Mouse (Mus musculus) forebrain, postnatal 0 days (tissue): ENCODE results near the gene Gm47985. TPM values are rescaled to one million over a fixed set of nuclear protein-coding genes. Genes with fewer than 3 reads are reported as not detected.

Experiments used
- ATAC-seq: fragments of 200-750 bp; cut with Nextera tagmentation; 2 replicates; pipeline ENCODE4 v1.8.0; 2017; ENCODE audit warnings: mild to moderate bottlenecking, moderate library complexity
- DNase-seq: peaks from one replicate; pipeline ENCODE4 v3.0.0-alpha.2; 2015
- H3K27ac ChIP-seq: fragments of 300-500 bp; sonication (generic); 2 replicates; pipeline ENCODE4 v1.5.1; 2014; ENCODE audit warnings: low read depth, mild to moderate bottlenecking, antibody characterized with exemption, low read length, moderate library complexity, mixed read lengths
- H3K27me3 ChIP-seq: fragments of 300-500 bp; sonication (generic); 2 replicates; pipeline ENCODE4 v1.6.1; 2014; ENCODE audit warnings: mild to moderate bottlenecking, low read length, mixed read lengths; ENCODE audit not compliant: insufficient read depth
- H3K36me3 ChIP-seq: fragments of 300-500 bp; sonication (generic); 2 replicates; pipeline ENCODE4 v1.6.1; 2014; ENCODE audit warnings: mild to moderate bottlenecking, moderate library complexity; ENCODE audit not compliant: insufficient read depth
- H3K4me1 ChIP-seq: fragments of 300-500 bp; sonication (generic); 2 replicates; pipeline ENCODE4 v1.6.1; 2014; ENCODE audit warnings: antibody characterized with exemption; ENCODE audit not compliant: insufficient read depth
- H3K4me2 ChIP-seq: fragments of 300-500 bp; sonication (generic); 2 replicates; pipeline ENCODE4 v1.6.1; 2014; ENCODE audit warnings: low read depth, mild to moderate bottlenecking, moderate library complexity
- H3K4me3 ChIP-seq: fragments of 300-500 bp; sonication (generic); 2 replicates; pipeline ENCODE4 v1.5.1; 2014; ENCODE audit warnings: low read depth, low read length, mixed read lengths
- H3K9ac ChIP-seq: fragments of 300-500 bp; sonication (generic); 2 replicates; pipeline ENCODE4 v1.6.1; 2014; ENCODE audit warnings: mild to moderate bottlenecking
- H3K9me3 ChIP-seq: fragments of 300-500 bp; sonication (generic); 2 replicates; pipeline ENCODE4 v1.6.1; 2016; ENCODE audit warnings: low read length
- CTCF ChIP-seq: sonication (generic); IDR thresholded peaks from 2 replicates; pipeline ENCODE4 v1.5.1; 2016; ENCODE audit warnings: antibody characterized with exemption, control low read depth, low read depth
- WGBS: fragments of 180-500 bp; shearing (Covaris S2); extraction: QIAGEN DNeasy Blood & Tissue Kit; methylation state at CpG from one replicate; pipeline ENCODE4 v1.1.7; 2014; 5-methylcytosine and 5-hydroxymethylcytosine counted together
- polyA plus RNA-seq: library from polyadenylated mRNA; unstranded; fragments of >200 nt; fragmentation: Nextera tagmentation; extraction: Ambion mirVana; gene quantifications from 2 replicates; pipeline ENCODE4 v1.2.1, GENCODE M21; 2015
- total RNA-seq: library from RNA; depleted of rRNA; stranded (reverse); fragments of >200 nt; gene quantifications from 2 replicates; pipeline ENCODE4 v1.2.3, GENCODE M21; 2014; rRNA removed

Gm47985 gene
- total and polyA plus RNA-seq, 2 experiments from 2014 or later: not detected

- H3K4me3 ChIP-seq: no peak overlapping the region
- no peak for ATAC-seq
- no peaks in the 10 kb centered on the region for H3K36me3 ChIP-seq
- H3K4me1 ChIP-seq: no peaks in the 10 kb centered on the region
- no peaks in the 10 kb centered on the region for H3K27me3 ChIP-seq
- H3K27ac ChIP-seq: no peak overlapping the region
- WGBS: 96% methylated on average over 1 of the region's 1 CpGs
- DNase-seq: no peak
- H3K9ac ChIP-seq: no peak overlapping the region
- H3K4me2 ChIP-seq: no peak overlapping the region
- TF ChIP-seq CTCF: no peak
- H3K9me3 ChIP-seq: no peaks in the 10 kb centered on the region
These were observed 42.2 kb downstream of the Gm47985 start for GRCm38 (mm10) chr1:151224536-151224935.

DNA sequence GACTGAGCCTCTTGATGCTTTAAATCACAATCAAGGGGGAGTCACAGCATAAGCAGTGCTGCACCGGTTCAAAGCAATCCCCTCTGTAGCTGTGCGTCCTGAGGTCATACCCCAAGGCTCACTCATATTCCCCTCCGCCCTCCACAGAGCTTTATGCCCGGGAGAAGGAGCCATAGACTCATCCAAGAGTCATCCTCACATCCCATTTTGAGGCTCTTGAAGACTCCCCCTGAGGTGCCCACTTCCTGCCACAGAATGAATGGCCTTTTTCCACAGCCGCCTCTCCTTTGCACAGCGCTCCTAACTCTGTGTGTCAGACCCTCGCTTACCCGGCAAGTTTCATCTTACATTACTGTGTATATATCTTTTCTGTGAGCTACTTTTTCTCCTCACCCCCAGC is 45.2 kb downstream of the Gm47985 start:
- WGBS: 86% methylated on average over 8 of the region's 8 CpGs
- TF ChIP-seq CTCF: no peak
- H3K36me3 ChIP-seq: no peaks in the 10 kb centered on the region
- no peak overlapping the region for H3K9ac ChIP-seq
- no peaks in the 10 kb centered on the region for H3K27me3 ChIP-seq
- H3K4me1 ChIP-seq: no peaks in the 10 kb centered on the region
- no peak overlapping the region for H3K4me2 ChIP-seq
- no peaks in the 10 kb centered on the region for H3K9me3 ChIP-seq
- ATAC-seq: no peak
- H3K27ac ChIP-seq: no peak overlapping the region
- DNase-seq: no peak
- no peak overlapping the region for H3K4me3 ChIP-seq

DNA sequence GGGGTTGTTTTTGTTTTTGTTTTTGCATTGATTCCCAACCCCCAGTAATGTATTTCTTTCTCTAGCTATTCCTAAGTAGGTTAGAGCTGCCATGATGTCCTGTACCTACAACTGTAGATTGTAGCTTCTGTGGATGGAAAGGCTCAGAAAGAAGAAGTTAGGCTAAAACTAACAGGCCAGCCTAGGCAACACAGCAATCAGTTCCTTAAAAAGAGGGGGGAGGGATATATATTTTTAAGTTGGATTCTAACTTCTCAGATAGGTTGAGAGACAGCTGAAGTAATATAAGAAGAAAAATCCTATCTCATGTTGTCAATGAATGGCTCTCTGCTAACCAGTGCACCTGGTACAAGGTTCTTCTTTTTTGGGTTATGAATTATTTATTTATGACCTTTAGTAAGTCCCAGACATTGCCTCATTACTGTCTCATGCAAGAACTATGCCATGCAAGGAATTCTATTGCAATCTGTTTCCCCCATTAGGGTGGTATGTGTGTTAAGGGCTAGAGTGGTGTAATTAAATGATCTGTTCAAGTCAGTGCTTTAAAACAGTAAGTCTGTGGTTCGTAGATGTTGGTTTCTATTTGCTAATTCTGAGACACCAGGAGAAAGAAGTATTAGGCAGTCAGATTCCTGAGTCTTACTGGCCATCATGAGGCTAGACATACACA is 46.1 kb downstream of the Gm47985 start:
- Histone ChIP-seq H3K9me3 (no peaks in the 10 kb centered on the region), H3K36me3 (no peaks in the 10 kb centered on the region), H3K27ac (no peak overlapping the region), H3K4me3 (no peak overlapping the region), H3K4me2 (no peak overlapping the region), H3K9ac (no peak overlapping the region), H3K27me3 (no peaks in the 10 kb centered on the region), H3K4me1 (no peaks in the 10 kb centered on the region)
- 72% methylated on average over 1 of the region's 1 CpGs for WGBS
- DNase-seq: no peak
- ATAC-seq: no peak
- TF ChIP-seq CTCF: no peak

GRCm38 (mm10) chr1:151232346-151232745 is 50.0 kb downstream of the Gm47985 start:
- TF ChIP-seq CTCF: no peak
- Histone ChIP-seq H3K27ac (no peak overlapping the region), H3K4me1 (no peaks in the 10 kb centered on the region), H3K9ac (no peak overlapping the region), H3K27me3 (no peaks in the 10 kb centered on the region), H3K36me3 (no peaks in the 10 kb centered on the region), H3K4me2 (no peak overlapping the region), H3K4me3 (no peak overlapping the region), H3K9me3 (peaks cover 3% of the 10 kb centered on the region; the same call in 1 of the 2 replicates)
- 90% methylated on average over 3 of the region's 3 CpGs for WGBS
- no peak for DNase-seq
- ATAC-seq: no peak

DNA sequence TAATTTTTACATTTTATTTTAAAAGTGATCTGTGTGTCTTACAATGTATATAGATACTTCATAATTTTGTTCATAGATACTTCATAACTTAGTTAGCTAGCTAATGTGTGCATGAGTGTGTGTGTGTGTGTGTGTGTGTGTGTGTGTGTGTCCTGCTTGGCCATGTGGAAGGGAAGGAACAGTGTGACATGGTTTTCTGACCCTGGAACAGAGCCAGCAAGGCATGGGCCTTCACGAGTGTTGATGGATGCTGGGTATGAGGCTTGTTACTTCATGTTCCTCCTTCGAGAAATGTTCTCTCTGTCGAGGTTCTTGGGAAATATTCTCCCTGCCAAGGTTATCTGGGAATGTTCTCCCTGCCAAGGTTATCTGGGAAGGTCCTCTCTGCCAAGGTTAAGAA is 51.4 kb downstream of the Gm47985 start:
- ATAC-seq: no peak
- Histone ChIP-seq H3K4me1 (no peaks in the 10 kb centered on the region), H3K27ac (no peak overlapping the region), H3K9me3 (peaks cover 3% of the 10 kb centered on the region; the same call in 1 of the 2 replicates), H3K4me2 (no peak overlapping the region), H3K27me3 (no peaks in the 10 kb centered on the region), H3K9ac (no peak overlapping the region), H3K36me3 (no peaks in the 10 kb centered on the region), H3K4me3 (no peak overlapping the region)
- TF ChIP-seq CTCF: no peak
- 85% methylated on average over 3 of the region's 3 CpGs for WGBS
- DNase-seq: no peak

Other genes starting within 250 kb of the Gm47985 start
- gene Hmcn1, start 189.1 kb upstream of the Gm47985 start, total RNA-seq: 4.1 and 4.5 TPM in 2 replicates
- gene Hmcn1, start 189.1 kb upstream of the Gm47985 start, polyA plus RNA-seq: 0.80 and 1.2 TPM in 2 replicates
- gene Gm8947, start 9.8 kb downstream of the Gm47985 start, total RNA-seq: not detected in 2 replicates
- not detected in 2 replicates for gene Gm8947, start 9.8 kb downstream of the Gm47985 start, polyA plus RNA-seq
- not detected in 2 replicates for gene Gm47995, start 15.9 kb downstream of the Gm47985 start, total RNA-seq
- gene Gm47995, start 15.9 kb downstream of the Gm47985 start, polyA plus RNA-seq: not detected in 2 replicates
- gene 3110040M04Rik, start 21.6 kb downstream of the Gm47985 start, total RNA-seq: not detected in 2 replicates
- not detected in 2 replicates for gene 3110040M04Rik, start 21.6 kb downstream of the Gm47985 start, polyA plus RNA-seq
- gene Gm47996, start 27.6 kb downstream of the Gm47985 start, total RNA-seq: not detected in 2 replicates
- gene Gm47996, start 27.6 kb downstream of the Gm47985 start, polyA plus RNA-seq: not detected in 2 replicates
- gene Ivns1abp, start 161.9 kb downstream of the Gm47985 start, total RNA-seq: 246 and 251 TPM in 2 replicates
- 217 and 240 TPM in 2 replicates for gene Ivns1abp, start 161.9 kb downstream of the Gm47985 start, polyA plus RNA-seq
- 14.4 and 22.2 TPM in 2 replicates for gene Swt1, start 245.9 kb downstream of the Gm47985 start, total RNA-seq
- gene Swt1, start 245.9 kb downstream of the Gm47985 start, polyA plus RNA-seq: 12.6 and 12.9 TPM in 2 replicates
- gene Trmt1l, start 246.0 kb downstream of the Gm47985 start, total RNA-seq: 21.3 and 23.2 TPM in 2 replicates
- 11.7 and 16.4 TPM in 2 replicates for gene Trmt1l, start 246.0 kb downstream of the Gm47985 start, polyA plus RNA-seq